Mouse (Mus musculus): ENCODE data around the gene 6820408C15Rik.
A peak's percentile ranks its signal among the peaks of the same experiment; 100 is the strongest.

6820408C15Rik gene

GRCm38 (mm10) chr2:152415287-152415686 lies at the start of gene 6820408C15Rik:
6820408C15Rik (plus strand) TSS chr2:152415587.
- no peak for DNase-seq (ENCODE audit: low read depth, low spot score)

GRCm38 (mm10) chr2:152367917-152368316 lies 47.5 kb upstream of the 6820408C15Rik start:
- peak; percentile 32 for DNase-seq (ENCODE audit: low read depth, low spot score)

- peak; percentile 82 for DNase-seq (ENCODE audit: low read depth, low spot score)
Observed at GRCm38 (mm10) chr2:152368532-152369140, 46.8 kb upstream of the 6820408C15Rik start.

GRCm38 (mm10) chr2:152372104-152372503 lies 43.3 kb upstream of the 6820408C15Rik start:
- no peak for DNase-seq (ENCODE audit: low read depth, low spot score)

- no peak for DNase-seq (ENCODE audit: low read depth, low spot score)
Observed at GRCm38 (mm10) chr2:152372661-152373060, 42.7 kb upstream of the 6820408C15Rik start.

- no peak for DNase-seq (ENCODE audit: low read depth, low spot score)
Observed at GRCm38 (mm10) chr2:152373547-152373946, 41.8 kb upstream of the 6820408C15Rik start.

GRCm38 (mm10) chr2:152375652-152376344 lies 39.6 kb upstream of the 6820408C15Rik start:
- DNase-seq (ENCODE audit: low read depth, low spot score) = no peak

GRCm38 (mm10) chr2:152376345-152376741 lies 39.0 kb upstream of the 6820408C15Rik start, which contains the start of gene Nrsn2:
Nrsn2 (minus strand) TSS chr2:152376638.
- no peak for DNase-seq (ENCODE audit: low read depth, low spot score)

- DNase-seq (ENCODE audit: low read depth, low spot score) = no peak
Observed at GRCm38 (mm10) chr2:152384191-152384590, 31.2 kb upstream of the 6820408C15Rik start.

- DNase-seq (ENCODE audit: low read depth, low spot score) = peak; percentile 74
Observed at GRCm38 (mm10) chr2:152392786-152393185, 22.6 kb upstream of the 6820408C15Rik start.

- no peak for DNase-seq (ENCODE audit: low read depth, low spot score)
Observed at GRCm38 (mm10) chr2:152393225-152394017, 22.0 kb upstream of the 6820408C15Rik start.

GRCm38 (mm10) chr2:152395271-152395920 lies 20.0 kb upstream of the 6820408C15Rik start:
- peak; percentile 34 for DNase-seq (ENCODE audit: low read depth, low spot score)

- DNase-seq (ENCODE audit: low read depth, low spot score) = peak; percentile 97
Observed at GRCm38 (mm10) chr2:152396110-152397003, 19.0 kb upstream of the 6820408C15Rik start.

- peak; percentile 82 for DNase-seq (ENCODE audit: low read depth, low spot score)
Observed at GRCm38 (mm10) chr2:152397004-152397589, 18.3 kb upstream of the 6820408C15Rik start.

GRCm38 (mm10) chr2:152397680-152398435 lies 17.5 kb upstream of the 6820408C15Rik start, which contains the start of gene Sox12:
Sox12 (minus strand) TSS chr2:152398063.
- DNase-seq (ENCODE audit: low read depth, low spot score) = peak; percentile 90

GRCm38 (mm10) chr2:152398691-152399090 lies 16.7 kb upstream of the 6820408C15Rik start:
- peak; percentile 87 for DNase-seq (ENCODE audit: low read depth, low spot score)

- DNase-seq (ENCODE audit: low read depth, low spot score) = no peak
Observed at GRCm38 (mm10) chr2:152399122-152399542, 16.3 kb upstream of the 6820408C15Rik start.

GRCm38 (mm10) chr2:152406126-152406525 lies 9.3 kb upstream of the 6820408C15Rik start:
- peak; percentile 97 for DNase-seq (ENCODE audit: low read depth, low spot score)

- no peak for DNase-seq (ENCODE audit: low read depth, low spot score)
Observed at GRCm38 (mm10) chr2:152409781-152410180, 5.6 kb upstream of the 6820408C15Rik start.
